Mouse (Mus musculus): ENCODE data around the gene Aldh1a3. TPM values are rescaled to one million over a fixed set of nuclear protein-coding genes. Genes with fewer than 3 reads are reported as not detected.

Aldh1a3 gene
- polyA plus RNA-seq, 1 experiment: 2.0 TPM

DNA sequence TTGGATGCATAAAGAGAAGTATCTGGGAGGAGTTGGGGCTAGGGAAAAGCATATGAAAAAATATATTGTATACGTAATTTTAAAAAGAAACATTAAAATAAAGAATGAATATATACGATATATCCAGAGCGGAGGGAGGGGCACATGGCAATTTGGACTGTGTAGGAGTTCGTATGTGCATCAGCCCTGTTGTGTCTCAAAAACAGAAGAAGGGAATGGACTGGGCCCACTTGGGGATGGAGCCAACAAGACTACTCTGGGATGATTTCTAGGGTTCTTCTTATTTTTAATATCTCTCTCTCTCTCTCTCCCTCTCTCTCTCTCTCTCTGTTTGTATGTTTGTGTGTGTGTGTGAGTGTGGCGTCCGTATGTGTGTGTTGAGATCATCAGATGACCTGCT is 40.9 kb downstream of the Aldh1a3 start:
- TF ChIP-seq USF1 (IDR thresholded peaks at IDR 0.05; ENCODE audit: low read depth): no peak
- TF ChIP-seq MYOG (IDR thresholded peaks at IDR 0.05; ENCODE audit: control insufficient read depth in 1 of 3, insufficient read depth in 1 of 3, insufficient read length in 2 of 3, low read depth in 2 of 3): no peak
- no peak for TF ChIP-seq MAX (IDR thresholded peaks at IDR 0.05; ENCODE audit: low read depth)
- TF ChIP-seq MYOD1 (IDR thresholded peaks at IDR 0.05; ENCODE audit: control insufficient read depth in 1 of 3, insufficient read length in 2 of 3, low read depth in 2 of 3): no peak
- no peak for TF ChIP-seq POLR2A (IDR thresholded peaks at IDR 0.05; ENCODE audit: insufficient read length, low read depth)
- TF ChIP-seq TCF12 (IDR thresholded peaks at IDR 0.05; ENCODE audit: insufficient read depth, poor library complexity, severe bottlenecking): no peak
- no peak for TF ChIP-seq E2F4 (IDR thresholded peaks at IDR 0.05; ENCODE audit: insufficient read depth)
- no peak for TF ChIP-seq TCF3 (IDR thresholded peaks at IDR 0.05; ENCODE audit: insufficient read length, low read depth)
- TF ChIP-seq REST (IDR thresholded peaks at IDR 0.05; ENCODE audit: insufficient read depth, insufficient read length): no peak
- H3K79me2 ChIP-seq (ENCODE audit: control insufficient read depth, insufficient read depth): peaks cover 72% of the 10 kb centered on the region
- no peaks in the 10 kb centered on the region for H3K36me3 ChIP-seq (ENCODE audit: control insufficient read depth, insufficient read depth)
- no peaks in the 10 kb centered on the region for H3K27me3 ChIP-seq (ENCODE audit: control insufficient read depth, insufficient read depth, insufficient read length)
- no peak overlapping the region for H3K4me3 ChIP-seq
- H3ac ChIP-seq (ENCODE audit: control insufficient read depth, insufficient read length): no peak overlapping the region
- H3K4me2 ChIP-seq (ENCODE audit: low read depth): peak overlapping the region; percentile 74

DNA sequence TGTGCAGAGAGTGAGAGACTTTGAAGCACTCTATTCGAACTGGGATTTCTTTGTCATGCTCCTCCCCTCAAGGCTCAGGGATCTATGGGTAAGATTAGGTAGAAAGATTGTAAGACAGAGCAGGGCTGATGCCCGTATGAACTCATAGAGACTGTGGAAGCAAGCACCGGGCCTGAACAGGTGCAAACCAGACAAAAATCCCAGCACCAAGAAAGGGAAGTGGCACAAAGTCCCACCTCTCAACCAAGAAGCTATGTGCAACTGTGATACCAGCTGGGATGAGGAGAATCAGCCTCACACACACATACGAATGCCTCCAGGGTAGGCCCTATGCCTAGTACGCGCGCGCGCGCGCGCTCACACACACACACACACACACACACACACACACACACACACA is 41.5 kb downstream of the Aldh1a3 start:
- TF ChIP-seq SRF (IDR thresholded peaks at IDR 0.05; ENCODE audit: control insufficient read depth, insufficient read length, low read depth): no peak
- TF ChIP-seq REST (IDR thresholded peaks at IDR 0.05; ENCODE audit: insufficient read depth, insufficient read length): no peak
- TF ChIP-seq MYOD1 (IDR thresholded peaks at IDR 0.05; ENCODE audit: control insufficient read depth in 1 of 3, insufficient read length in 2 of 3, low read depth in 2 of 3): peak in 1 of 3 experiments; percentile 26
- peaks cover 77% of the 10 kb centered on the region for H3K79me2 ChIP-seq (ENCODE audit: control insufficient read depth, insufficient read depth)
- H3ac ChIP-seq (ENCODE audit: control insufficient read depth, insufficient read length): no peak overlapping the region
- no peak overlapping the region for H3K4me3 ChIP-seq
- no peaks in the 10 kb centered on the region for H3K27me3 ChIP-seq (ENCODE audit: control insufficient read depth, insufficient read depth, insufficient read length)
- no peaks in the 10 kb centered on the region for H3K36me3 ChIP-seq (ENCODE audit: control insufficient read depth, insufficient read depth)
- H3K4me2 ChIP-seq (ENCODE audit: low read depth): peak overlapping the region; percentile 28

- TF ChIP-seq MAX (IDR thresholded peaks at IDR 0.05; ENCODE audit: low read depth) (no peak), POLR2AphosphoS2 (IDR thresholded peaks at IDR 0.05; ENCODE audit: insufficient read length, low read depth) (no peak), TCF3 (IDR thresholded peaks at IDR 0.05; ENCODE audit: insufficient read length, low read depth) (no peak), E2F4 (IDR thresholded peaks at IDR 0.05; ENCODE audit: insufficient read depth) (no peak), USF1 (IDR thresholded peaks at IDR 0.05; ENCODE audit: low read depth) (no peak), POLR2A (IDR thresholded peaks at IDR 0.05; ENCODE audit: insufficient read length, low read depth) (no peak), CEBPB (IDR thresholded peaks at IDR 0.05; ENCODE audit: insufficient read depth, poor library complexity, severe bottlenecking) (no peak), REST (IDR thresholded peaks at IDR 0.05; ENCODE audit: insufficient read depth, insufficient read length) (no peak), TCF12 (IDR thresholded peaks at IDR 0.05; ENCODE audit: insufficient read depth, poor library complexity, severe bottlenecking) (no peak), MYOG (IDR thresholded peaks at IDR 0.05; ENCODE audit: control insufficient read depth in 1 of 3, insufficient read depth in 1 of 3, insufficient read length in 2 of 3, low read depth in 2 of 3) (no peak), SRF (IDR thresholded peaks at IDR 0.05; ENCODE audit: control insufficient read depth, insufficient read length, low read depth) (no peak), MYOD1 (IDR thresholded peaks at IDR 0.05; ENCODE audit: control insufficient read depth in 1 of 3, insufficient read length in 2 of 3, low read depth in 2 of 3) (no peak)
These were observed 42.4 kb downstream of the Aldh1a3 start for GRCm38 (mm10) chr7:66384891-66385290.

DNA sequence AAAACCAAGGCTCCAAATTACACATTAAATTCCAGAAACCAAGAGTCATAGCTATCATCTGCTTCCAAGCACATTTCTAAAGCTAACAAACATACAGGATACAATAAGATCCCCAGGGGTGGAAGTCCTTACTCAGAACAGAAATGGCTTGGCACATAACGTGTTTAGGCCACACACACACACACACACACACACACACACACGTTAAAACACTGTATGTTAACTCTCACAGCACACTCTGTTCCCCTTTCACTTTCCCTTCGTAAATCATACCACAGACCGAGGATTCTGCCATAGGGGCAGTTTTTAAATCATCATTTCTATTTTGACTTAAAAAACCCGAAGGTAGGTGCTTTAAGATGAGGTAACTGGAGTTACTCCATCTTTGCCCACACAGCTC is 43.1 kb downstream of the Aldh1a3 start:
- no peaks in the 10 kb centered on the region for H3K27me3 ChIP-seq (ENCODE audit: control insufficient read depth, insufficient read depth, insufficient read length)
- H3K4me3 ChIP-seq: no peak overlapping the region
- peaks cover 3% of the 10 kb centered on the region for H3K36me3 ChIP-seq (ENCODE audit: control insufficient read depth, insufficient read depth)
- no peak overlapping the region for H3ac ChIP-seq (ENCODE audit: control insufficient read depth, insufficient read length)
- peaks cover 81% of the 10 kb centered on the region for H3K79me2 ChIP-seq (ENCODE audit: control insufficient read depth, insufficient read depth)
- no peak for TF ChIP-seq POLR2AphosphoS2 (IDR thresholded peaks at IDR 0.05; ENCODE audit: insufficient read length, low read depth)
- TF ChIP-seq POLR2A (IDR thresholded peaks at IDR 0.05; ENCODE audit: insufficient read length, low read depth): no peak
- TF ChIP-seq USF1 (IDR thresholded peaks at IDR 0.05; ENCODE audit: low read depth): no peak
- TF ChIP-seq MYOG (IDR thresholded peaks at IDR 0.05; ENCODE audit: control insufficient read depth in 1 of 3, insufficient read depth in 1 of 3, insufficient read length in 2 of 3, low read depth in 2 of 3): no peak
- TF ChIP-seq E2F4 (IDR thresholded peaks at IDR 0.05; ENCODE audit: insufficient read depth): no peak
- no peak for TF ChIP-seq REST (IDR thresholded peaks at IDR 0.05; ENCODE audit: insufficient read depth, insufficient read length)
- TF ChIP-seq TCF3 (IDR thresholded peaks at IDR 0.05; ENCODE audit: insufficient read length, low read depth): no peak
- no peak for TF ChIP-seq MYOD1 (IDR thresholded peaks at IDR 0.05; ENCODE audit: control insufficient read depth in 1 of 3, insufficient read length in 2 of 3, low read depth in 2 of 3)
- TF ChIP-seq TCF12 (IDR thresholded peaks at IDR 0.05; ENCODE audit: insufficient read depth, poor library complexity, severe bottlenecking): no peak
- no peak for TF ChIP-seq MAX (IDR thresholded peaks at IDR 0.05; ENCODE audit: low read depth)
- H3K4me2 ChIP-seq (ENCODE audit: low read depth): peak overlapping the region; percentile 69

More at GRCm38 (mm10) chr7:66384891-66385290, 42.4 kb downstream of the Aldh1a3 start:
- H3K79me2 ChIP-seq (ENCODE audit: control insufficient read depth, insufficient read depth): peaks cover 79% of the 10 kb centered on the region
- peak overlapping the region; percentile 69 for H3K4me2 ChIP-seq (ENCODE audit: low read depth)
- peaks cover 3% of the 10 kb centered on the region for H3K36me3 ChIP-seq (ENCODE audit: control insufficient read depth, insufficient read depth)
- no peak overlapping the region for H3K4me3 ChIP-seq
- H3ac ChIP-seq (ENCODE audit: control insufficient read depth, insufficient read length): no peak overlapping the region
- no peaks in the 10 kb centered on the region for H3K27me3 ChIP-seq (ENCODE audit: control insufficient read depth, insufficient read depth, insufficient read length)

GRCm38 (mm10) chr7:66376560-66376959 is 50.8 kb downstream of the Aldh1a3 start:
- H3K79me2 ChIP-seq (ENCODE audit: control insufficient read depth, insufficient read depth): peaks cover 50% of the 10 kb centered on the region
- H3ac ChIP-seq (ENCODE audit: control insufficient read depth, insufficient read length): no peak overlapping the region
- no peaks in the 10 kb centered on the region for H3K27me3 ChIP-seq (ENCODE audit: control insufficient read depth, insufficient read depth, insufficient read length)
- TF ChIP-seq TCF3 (IDR thresholded peaks at IDR 0.05; ENCODE audit: insufficient read length, low read depth): no peak
- no peak for TF ChIP-seq POLR2AphosphoS2 (IDR thresholded peaks at IDR 0.05; ENCODE audit: insufficient read length, low read depth)
- no peak for TF ChIP-seq MYOG (IDR thresholded peaks at IDR 0.05; ENCODE audit: control insufficient read depth in 1 of 3, insufficient read depth in 1 of 3, insufficient read length in 2 of 3, low read depth in 2 of 3)
- TF ChIP-seq MAX (IDR thresholded peaks at IDR 0.05; ENCODE audit: low read depth): no peak
- TF ChIP-seq CEBPB (IDR thresholded peaks at IDR 0.05; ENCODE audit: insufficient read depth, poor library complexity, severe bottlenecking): no peak
- TF ChIP-seq E2F4 (IDR thresholded peaks at IDR 0.05; ENCODE audit: insufficient read depth): no peak
- TF ChIP-seq SRF (IDR thresholded peaks at IDR 0.05; ENCODE audit: control insufficient read depth, insufficient read length, low read depth): no peak
- H3K4me3 ChIP-seq: no peak overlapping the region
- H3K36me3 ChIP-seq (ENCODE audit: control insufficient read depth, insufficient read depth): peaks cover 3% of the 10 kb centered on the region
- peak overlapping the region; percentile 65 for H3K4me2 ChIP-seq (ENCODE audit: low read depth)

All from myocyte (in vitro differentiated cells).